Mouse (Mus musculus) MEL (cell line): ENCODE results near the gene Dnaja2. TPM values are rescaled to one million over a fixed set of nuclear protein-coding genes. Genes with fewer than 3 reads are reported as not detected.

Source experiments
- DNase-seq: peaks from one replicate; pipeline ENCODE4 v3.0.0; 2011; ENCODE audit warnings: low read depth, low spot score
- H3K27ac ChIP-seq: 2 replicates; pipeline ENCODE4 v1.5.1; 2012; ENCODE audit warnings: low read depth, mild to moderate bottlenecking, control low read depth, low read length, moderate library complexity; ENCODE audit not compliant: control insufficient read depth
- H3K27me3 ChIP-seq, 2 experiments: fragments of 150-350 bp in 1 of 2; sonication (generic) in 1 of 2; 2 replicates each; pipeline ENCODE4 v1.6.1; 2012; ENCODE audit warnings: low read length in 2 of 2, mild to moderate bottlenecking in 2 of 2, improper control_type of control experiment in 1 of 2, moderate library complexity in 1 of 2; ENCODE audit not compliant: insufficient read depth in 2 of 2, control insufficient read depth in 1 of 2
- H3K36me3 ChIP-seq, 2 experiments: 2 replicates each; pipeline ENCODE4 v1.6.1; 2012 to 2014; ENCODE audit warnings: low read length in 2 of 2, improper control_type of control experiment in 1 of 2, inconsistent platforms in 1 of 2, mild to moderate bottlenecking in 1 of 2; ENCODE audit not compliant: insufficient read depth in 2 of 2, control insufficient read depth in 1 of 2
- H3K4me1 ChIP-seq, 2 experiments: fragments of 150-350 bp in 1 of 2; sonication (generic) in 1 of 2; 2 replicates each; pipeline ENCODE4 v1.6.1; 2012; ENCODE audit warnings: low read length in 2 of 2, improper control_type of control experiment in 1 of 2, mild to moderate bottlenecking in 1 of 2; ENCODE audit not compliant: insufficient read depth in 2 of 2, control insufficient read depth in 1 of 2
- H3K4me3 ChIP-seq, 2 experiments: fragments of 150-350 bp in 1 of 2; sonication (generic) in 1 of 2; 2 replicates each; pipeline ENCODE4 v1.5.1; 2012; ENCODE audit warnings: low read depth in 2 of 2, low read length in 2 of 2, mild to moderate bottlenecking in 2 of 2, moderate library complexity in 2 of 2, control low read depth in 1 of 2, improper control_type of control experiment in 1 of 2; ENCODE audit not compliant: control insufficient read depth in 1 of 2, insufficient read depth in 1 of 2
- H3K79me2 ChIP-seq: 2 replicates; pipeline ENCODE4 v1.6.1; 2012; ENCODE audit warnings: mild to moderate bottlenecking, low read length, moderate library complexity; ENCODE audit not compliant: control insufficient read depth, poor library complexity, insufficient read depth
- H3K9ac ChIP-seq: 2 replicates; pipeline ENCODE4 v1.6.1; 2012; ENCODE audit warnings: low read depth, mild to moderate bottlenecking, control low read depth, low read length, moderate library complexity; ENCODE audit not compliant: control insufficient read depth, poor library complexity, severe bottlenecking
- H3K9me3 ChIP-seq: fragments of 150-350 bp; sonication (generic); replicated peaks from 2 replicates; pipeline ENCODE4 v1.6.1; 2012; ENCODE audit warnings: mild to moderate bottlenecking, low read length, improper control_type of control experiment, moderate library complexity; ENCODE audit not compliant: insufficient read depth
- CHD1 ChIP-seq: IDR thresholded peaks from 2 replicates; pipeline ENCODE4 v1.6.1; 2012; ENCODE audit warnings: low read depth, mild to moderate bottlenecking, inconsistent platforms, low read length, improper control_type of control experiment
- CHD2 ChIP-seq: IDR thresholded peaks from 2 replicates; pipeline ENCODE4 v1.6.1; 2011; ENCODE audit warnings: low read length, improper control_type of control experiment
- CTCF ChIP-seq, 3 experiments: IDR thresholded peaks in 2 of 3; conservative IDR thresholded peaks in 1 of 3; 2 replicates each; pipeline ENCODE4 v1.5.1; 2011 to 2012; ENCODE audit warnings: low read length in 3 of 3, low read depth in 2 of 3, mild to moderate bottlenecking in 2 of 3, improper control_type of control experiment in 1 of 3, inconsistent platforms in 1 of 3, mixed read lengths in 1 of 3, moderate library complexity in 1 of 3; ENCODE audit not compliant: control insufficient read depth in 1 of 3, insufficient read depth in 1 of 3, poor library complexity in 1 of 3, severe bottlenecking in 1 of 3
- E2F4 ChIP-seq: IDR thresholded peaks from 2 replicates; pipeline ENCODE4 v1.6.1; 2011; ENCODE audit warnings: low read depth, low read length, improper control_type of control experiment, borderline replicate concordance
- EP300 ChIP-seq, 2 experiments: IDR thresholded peaks; 2 replicates each; pipeline ENCODE4 v1.6.1; 2011; ENCODE audit warnings: improper control_type of control experiment in 2 of 2, low read length in 2 of 2, low read depth in 1 of 2, mild to moderate bottlenecking in 1 of 2
- ETS1 ChIP-seq: IDR thresholded peaks from 2 replicates; pipeline ENCODE4 v1.6.1; 2012; ENCODE audit warnings: low read depth, mild to moderate bottlenecking, inconsistent platforms, low read length, improper control_type of control experiment, moderate library complexity
- GABPA ChIP-seq: IDR thresholded peaks from 2 replicates; pipeline ENCODE4 v1.6.1; 2012; ENCODE audit warnings: low read depth, mild to moderate bottlenecking, inconsistent platforms, low read length, improper control_type of control experiment, moderate library complexity
- GATA1 ChIP-seq: IDR thresholded peaks from 2 replicates; pipeline ENCODE4 v1.6.1; 2011; ENCODE audit warnings: low read depth, low read length, improper control_type of control experiment
- HCFC1 ChIP-seq: IDR thresholded peaks from 2 replicates; pipeline ENCODE4 v1.6.1; 2012; ENCODE audit warnings: low read depth, mild to moderate bottlenecking, inconsistent platforms, low read length, improper control_type of control experiment, moderate library complexity
- JUND ChIP-seq: IDR thresholded peaks from 2 replicates; pipeline ENCODE4 v1.6.1; 2011; ENCODE audit warnings: low read depth, mild to moderate bottlenecking, improper control_type of control experiment, low read length
- MAFK ChIP-seq: IDR thresholded peaks from 2 replicates; pipeline ENCODE4 v1.6.1; 2011; ENCODE audit warnings: low read depth, mild to moderate bottlenecking, low read length, improper control_type of control experiment, borderline replicate concordance
- MAZ ChIP-seq: IDR thresholded peaks from 2 replicates; pipeline ENCODE4 v1.6.1; 2012; ENCODE audit warnings: low read depth, mild to moderate bottlenecking, inconsistent platforms, low read length, improper control_type of control experiment
- MEF2A ChIP-seq: IDR thresholded peaks from 2 replicates; pipeline ENCODE4 v1.6.1; 2014; ENCODE audit warnings: low read depth, mild to moderate bottlenecking, inconsistent platforms, low read length, improper control_type of control experiment; ENCODE audit not compliant: poor library complexity, insufficient replicate concordance, severe bottlenecking; ENCODE audit errors: extremely low read depth
- MXI1 ChIP-seq: IDR thresholded peaks from 2 replicates; pipeline ENCODE4 v1.6.1; 2011; ENCODE audit warnings: mild to moderate bottlenecking, low read depth, low read length, improper control_type of control experiment
- MYC ChIP-seq: IDR thresholded peaks from 2 replicates; pipeline ENCODE4 v1.6.1; 2011; ENCODE audit warnings: low read depth, mild to moderate bottlenecking, low read length, improper control_type of control experiment, moderate library complexity
- NELFE ChIP-seq: IDR thresholded peaks from 2 replicates; pipeline ENCODE4 v1.6.1; 2011; ENCODE audit warnings: low read depth, low read length, improper control_type of control experiment
- POLR2A ChIP-seq, 2 experiments: IDR thresholded peaks; 2 replicates each; pipeline ENCODE4 v1.6.1; 2011 to 2012; ENCODE audit warnings: low read length in 2 of 2, mild to moderate bottlenecking in 2 of 2, control low read depth in 1 of 2, improper control_type of control experiment in 1 of 2, low read depth in 1 of 2, moderate library complexity in 1 of 2; ENCODE audit not compliant: control insufficient read depth in 1 of 2, insufficient read depth in 1 of 2, poor library complexity in 1 of 2
- POLR2AphosphoS2 ChIP-seq: IDR thresholded peaks from 2 replicates; pipeline ENCODE4 v1.6.1; 2011; ENCODE audit warnings: low read length, improper control_type of control experiment
- RCOR1 ChIP-seq: IDR thresholded peaks from 2 replicates; pipeline ENCODE4 v1.6.1; 2012; ENCODE audit warnings: low read depth, mild to moderate bottlenecking, inconsistent platforms, low read length, improper control_type of control experiment
- SIN3A ChIP-seq: IDR thresholded peaks from 2 replicates; pipeline ENCODE4 v1.6.1; 2012; ENCODE audit warnings: low read length, improper control_type of control experiment, inconsistent platforms
- SMC3 ChIP-seq: IDR thresholded peaks from 2 replicates; pipeline ENCODE4 v1.6.1; 2011; ENCODE audit warnings: low read depth, low read length, improper control_type of control experiment
- TAL1 ChIP-seq: IDR thresholded peaks from 2 replicates; pipeline ENCODE4 v1.6.1; 2012; ENCODE audit warnings: mild to moderate bottlenecking, inconsistent platforms, low read length, moderate library complexity, mixed read lengths
- TBP ChIP-seq: IDR thresholded peaks from 2 replicates; pipeline ENCODE4 v1.8.0; 2011; ENCODE audit warnings: low read depth, low read length, improper control_type of control experiment
- TCF12 ChIP-seq: IDR thresholded peaks from 2 replicates; pipeline ENCODE4 v1.6.1; 2014; ENCODE audit warnings: low read depth, mild to moderate bottlenecking, inconsistent platforms, low read length, improper control_type of control experiment, moderate library complexity
- UBTF ChIP-seq: IDR thresholded peaks from 2 replicates; pipeline ENCODE4 v1.6.1; 2012; ENCODE audit warnings: low read depth, mild to moderate bottlenecking, inconsistent platforms, low read length, improper control_type of control experiment, moderate library complexity, borderline replicate concordance; ENCODE audit not compliant: insufficient read depth
- USF2 ChIP-seq, 2 experiments: IDR thresholded peaks; 2 replicates each; pipeline ENCODE4 v1.6.1; 2011 to 2012; ENCODE audit warnings: improper control_type of control experiment in 2 of 2, low read length in 2 of 2, borderline replicate concordance in 1 of 2, inconsistent platforms in 1 of 2, low read depth in 1 of 2, mild to moderate bottlenecking in 1 of 2; ENCODE audit not compliant: insufficient read depth in 1 of 2
- ZC3H11A ChIP-seq: IDR thresholded peaks from 2 replicates; pipeline ENCODE4 v1.6.1; 2012; ENCODE audit warnings: low read depth, mild to moderate bottlenecking, inconsistent platforms, low read length, improper control_type of control experiment
- ZMIZ1 ChIP-seq: IDR thresholded peaks from 2 replicates; pipeline ENCODE4 v1.6.1; 2012; ENCODE audit warnings: low read depth, mild to moderate bottlenecking, inconsistent platforms, low read length, improper control_type of control experiment, moderate library complexity
- polyA plus RNA-seq, 2 experiments: library from polyadenylated mRNA; stranded (reverse) in 1 of 2; unstranded in 1 of 2; fragments of >175 nt in 1 of 2; fragments of >200 nt in 1 of 2; gene quantifications; 2 replicates each; pipeline versions ENCODE4 v1.2.1 to v1.2.4; 2012; ENCODE audit warnings: low replicate concordance in 2 of 2, low read depth in 1 of 2; ENCODE audit not compliant: insufficient read length in 2 of 2, insufficient read depth in 1 of 2, missing spikeins in 1 of 2
- total RNA-seq: library from RNA; depleted of rRNA; stranded (reverse); fragments of 300-350 nt; gene quantifications from 2 replicates; pipeline ENCODE4 v1.2.3, GENCODE M21; 2012

Dnaja2 gene
- total and polyA plus RNA-seq, 3 experiments, result 189 to 307 TPM; not detected in 1

DNA sequence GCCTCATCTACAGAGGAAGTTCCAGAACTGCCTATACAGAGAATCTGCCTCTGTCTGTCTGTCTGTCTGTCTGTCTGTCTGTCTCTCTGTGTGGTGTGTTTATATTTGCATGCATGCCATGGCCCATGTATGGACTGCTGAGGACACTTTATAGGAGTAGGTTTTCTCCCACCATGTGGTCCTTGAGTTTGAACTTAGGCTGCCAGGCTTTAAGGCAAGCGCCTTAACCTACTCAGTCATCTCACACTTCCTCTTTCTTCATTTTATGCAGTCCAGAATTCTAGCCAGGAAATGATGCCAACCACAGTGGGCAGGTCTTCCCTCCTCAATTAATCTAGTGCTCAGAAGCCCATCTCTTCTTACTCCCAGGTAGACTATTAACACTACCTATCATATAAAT, 4.1 kb upstream of the Dnaja2 start (continued):
- TF ChIP-seq SMC3 (no peak), MEF2A (no peak), CHD1 (no peak), JUND (no peak), CHD2 (no peak), MYC (peak; percentile 78), CTCF (IDR thresholded peaks at IDR 0.05 in 2 of 3, conservative IDR thresholded peaks at IDR 0.05 in 1 of 3; ENCODE audit: control insufficient read depth in 1 of 3, insufficient read depth in 1 of 3, low read depth in 2 of 3, low read length in 3 of 3, poor library complexity in 1 of 3, severe bottlenecking in 1 of 3) (no peak), ZMIZ1 (no peak), POLR2A (IDR thresholded peaks at IDR 0.05; ENCODE audit: control insufficient read depth in 1 of 2, insufficient read depth in 1 of 2, low read depth in 1 of 2, low read length in 2 of 2, poor library complexity in 1 of 2) (peak in 1 of 2 experiments; percentile 29; a peak in 1 of 4 replicates), GATA1 (no peak), ZC3H11A (no peak), E2F4 (no peak), UBTF (no peak)

DNA sequence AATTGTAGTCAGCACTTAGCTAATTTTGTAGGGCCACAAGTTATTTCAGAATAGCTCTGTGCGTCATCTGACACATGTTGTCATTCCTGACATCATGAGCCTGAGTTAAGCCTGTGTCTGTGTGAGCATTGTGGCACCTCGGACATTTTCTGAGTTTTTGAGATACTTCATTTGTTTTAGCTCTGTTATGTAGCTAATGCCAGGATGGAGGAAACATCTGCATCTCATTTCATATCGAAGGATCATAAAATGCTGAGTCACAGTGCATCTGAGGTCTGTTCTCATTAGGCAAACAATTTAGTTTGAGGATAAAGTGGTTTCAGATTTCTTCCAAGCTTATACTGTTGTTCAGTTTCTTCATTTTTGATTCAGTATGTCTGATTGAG, 2.5 kb upstream of the Dnaja2 start:
- peak; percentile 85 for DNase-seq
- peak; percentile 20; the same call in 1 of the 2 replicates for TF ChIP-seq NELFE
- TF ChIP-seq TAL1, result peak; percentile 12; the same call in 1 of the 2 replicates
- TF ChIP-seq HCFC1, result no peak
- no peak for TF ChIP-seq USF2 (IDR thresholded peaks at IDR 0.05; ENCODE audit: borderline replicate concordance in 1 of 2, insufficient read depth in 1 of 2, low read depth in 1 of 2, low read length in 2 of 2)
- peak; percentile 40; the same call in 1 of the 2 replicates for TF ChIP-seq GATA1
- peak; percentile 22; the same call in 1 of the 2 replicates for TF ChIP-seq TCF12
- TF ChIP-seq MYC, result peak; percentile 57; the same call in 1 of the 2 replicates
- peak; percentile 72; the same call in 1 of the 2 replicates for TF ChIP-seq SIN3A
- no peak for TF ChIP-seq POLR2AphosphoS2
- no peak for TF ChIP-seq CTCF (IDR thresholded peaks at IDR 0.05 in 2 of 3, conservative IDR thresholded peaks at IDR 0.05 in 1 of 3; ENCODE audit: control insufficient read depth in 1 of 3, insufficient read depth in 1 of 3, low read depth in 2 of 3, low read length in 3 of 3, poor library complexity in 1 of 3, severe bottlenecking in 1 of 3)
- TF ChIP-seq GABPA, result peak; percentile 97
- TF ChIP-seq TBP, result 0 out of 2 replicates have a peak, but pooled peaks have one; percentile 37
- TF ChIP-seq RCOR1, result peak; percentile 84
- TF ChIP-seq MAZ, result no peak
- TF ChIP-seq CHD2, result no peak
- no peak for TF ChIP-seq CHD1
- no peak for TF ChIP-seq E2F4
- peak; percentile 72 for TF ChIP-seq MXI1
- TF ChIP-seq EP300 (IDR thresholded peaks at IDR 0.05; ENCODE audit: low read depth in 1 of 2, low read length in 2 of 2), result peak; percentile 69 to 75; a peak in 3 of 4 replicates
- TF ChIP-seq MAFK, result peak; percentile 84
- peak; percentile 91 for TF ChIP-seq ETS1

More for the DNA sequence above, 2.5 kb upstream of the Dnaja2 start:
- peak overlapping the region; percentile 48 for H3K9ac ChIP-seq
- no peaks in the 10 kb centered on the region for H3K9me3 ChIP-seq
- peaks cover 24 to 25% of the 10 kb centered on the region in 2 experiments for H3K4me1 ChIP-seq
- H3K36me3 ChIP-seq, result peaks cover 11 to 50% of the 10 kb centered on the region in 2 experiments
- no peaks in the 10 kb centered on the region for H3K27me3 ChIP-seq
- H3K79me2 ChIP-seq, result peaks cover 21% of the 10 kb centered on the region
- peak overlapping the region; percentile 65 for H3K27ac ChIP-seq
- peak overlapping the region; percentile 18 to 92 for H3K4me3 ChIP-seq
